Mouse (Mus musculus) lung, adult 2 months (tissue): Measurements from ENCODE around the gene Dctn2.

Experiments
- CTCF ChIP-seq: fragments of 200-500 bp; IDR thresholded peaks from 2 replicates; pipeline ENCODE4 v1.5.1; 2011; ENCODE audit warnings: mild to moderate bottlenecking, low read length, control low read depth; ENCODE audit not compliant: insufficient read depth
- POLR2A ChIP-seq: fragments of 200-500 bp; IDR thresholded peaks from 2 replicates; pipeline ENCODE4 v1.6.1; 2011; ENCODE audit warnings: low read depth, mild to moderate bottlenecking, control low read depth, low read length, borderline replicate concordance; ENCODE audit errors: extremely low read depth

- TF ChIP-seq CTCF (no peak), POLR2A (no peak)
These were observed 64.0 kb downstream of the Dctn2 start for GRCm38 (mm10) chr10:127330212-127330611.
